Mouse (Mus musculus) lung, embryonic 16.5 days (tissue): Measurements from ENCODE around the gene Cmbl. TPM values are rescaled to one million over a fixed set of nuclear protein-coding genes. Genes with fewer than 3 reads are reported as not detected.

Source experiments
- ATAC-seq: fragments of 200-750 bp; cut with Nextera tagmentation; 2 replicates; pipeline ENCODE4 v1.8.0; 2017; ENCODE audit warnings: low read depth, mild to moderate bottlenecking, moderate library complexity
- H3K27ac ChIP-seq: fragments of 300-500 bp; sonication (generic); 2 replicates; pipeline ENCODE4 v1.5.1; 2014; ENCODE audit warnings: mild to moderate bottlenecking, control low read depth, low read length
- H3K27me3 ChIP-seq: fragments of 300-500 bp; sonication (generic); 2 replicates; pipeline ENCODE4 v1.6.1; 2014; ENCODE audit warnings: low read depth, low read length, mixed read lengths; ENCODE audit not compliant: control insufficient read depth, insufficient read depth
- H3K36me3 ChIP-seq: fragments of 300-500 bp; sonication (generic); 2 replicates; pipeline ENCODE4 v1.6.1; 2014; ENCODE audit warnings: low read length; ENCODE audit not compliant: control insufficient read depth, insufficient read depth
- H3K4me1 ChIP-seq: fragments of 300-500 bp; sonication (generic); replicated peaks from 2 replicates; pipeline ENCODE4 v1.6.1; 2014; ENCODE audit warnings: low read length, mixed read lengths; ENCODE audit not compliant: control insufficient read depth, insufficient read depth
- H3K4me2 ChIP-seq: fragments of 300-500 bp; sonication (generic); 2 replicates; pipeline ENCODE4 v1.6.1; 2014; ENCODE audit warnings: low read depth, low read length, control low read depth
- H3K4me3 ChIP-seq: fragments of 300-500 bp; sonication (generic); 2 replicates; pipeline ENCODE4 v1.5.1; 2014; ENCODE audit warnings: mild to moderate bottlenecking, low read length, control low read depth
- H3K9ac ChIP-seq: fragments of 300-500 bp; sonication (generic); 2 replicates; pipeline ENCODE4 v1.6.1; 2014; ENCODE audit warnings: low read length, control low read depth
- H3K9me3 ChIP-seq: fragments of 300-500 bp; sonication (generic); 2 replicates; pipeline ENCODE4 v1.6.1; 2016; ENCODE audit warnings: low read length; ENCODE audit not compliant: control insufficient read depth
- whole genome bisulfite sequencing: fragments of 180-500 bp; shearing (Covaris S2); extraction: QIAGEN DNeasy Blood & Tissue Kit; methylation state at CpG from one replicate; pipeline ENCODE4 v1.1.7; 2014; 5-methylcytosine and 5-hydroxymethylcytosine counted together
- polyA plus RNA-seq: library from polyadenylated mRNA; unstranded; fragments of >200 nt; fragmentation: Nextera tagmentation; extraction: Ambion mirVana; gene quantifications from 2 replicates; pipeline ENCODE4 v1.2.1, GENCODE M21; 2015

Gene Cmbl
- polyA plus RNA-seq: 6.8 and 8.1 TPM in 2 replicates

DNA sequence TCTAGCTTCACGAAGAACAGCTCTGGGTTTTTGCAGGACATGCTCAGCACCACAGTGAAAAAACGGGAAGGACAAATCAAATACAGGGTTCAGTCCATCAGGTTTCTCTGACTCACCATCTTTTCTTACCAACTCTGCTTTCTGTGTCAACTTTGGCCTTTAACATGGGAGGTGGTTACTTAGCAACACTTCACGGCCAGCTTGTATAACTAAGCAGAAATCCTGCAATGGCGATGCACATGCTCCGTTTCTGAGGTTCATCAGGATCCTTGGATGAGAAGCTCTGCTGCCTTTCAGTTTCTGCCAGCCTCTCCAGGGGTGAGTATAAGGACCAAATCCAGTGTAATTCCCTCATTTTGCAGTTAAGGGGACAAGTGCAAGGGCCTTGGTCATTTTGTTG, at the start of gene Cmbl:
Cmbl (plus strand) TSS at position 206 of the 400 bp plus-strand sequence.
- no peak within 1 kb of the TSS for H3K4me2 ChIP-seq

DNA sequence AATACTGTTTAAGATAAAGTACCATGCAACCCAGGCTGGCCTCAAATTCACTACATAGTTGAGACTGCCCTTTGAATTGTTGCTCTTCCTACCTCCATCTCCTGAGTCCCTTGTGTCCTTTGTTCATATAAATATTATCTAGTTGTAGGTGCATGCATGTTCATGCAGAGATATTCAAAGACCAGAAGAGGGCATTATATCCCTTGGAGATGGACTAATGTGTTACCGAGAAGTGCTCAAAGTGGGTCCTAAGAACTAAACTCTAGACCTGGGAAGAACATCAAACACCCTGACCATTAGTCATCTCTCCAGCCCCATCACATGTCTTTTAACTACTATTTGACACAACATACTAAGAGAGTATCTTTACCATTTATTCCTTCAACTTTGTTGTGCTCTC, 48.0 kb upstream of the Cmbl start:
- Histone ChIP-seq H3K27ac (no peak overlapping the region), H3K4me3 (no peak overlapping the region), H3K4me2 (no peak overlapping the region), H3K9me3 (no peaks in the 10 kb centered on the region), H3K9ac (no peak overlapping the region), H3K4me1 (no peaks in the 10 kb centered on the region), H3K27me3 (no peaks in the 10 kb centered on the region), H3K36me3 (no peaks in the 10 kb centered on the region)
- ATAC-seq: no peak
- WGBS: 88% methylated on average over 1 of the region's 1 CpGs

More for the DNA sequence above, at the start of gene Cmbl:
- no peaks in the 10 kb centered on the region for H3K36me3 ChIP-seq
- H3K27ac ChIP-seq: peak within 1 kb of the TSS; percentile 36; the same call in 1 of the 2 replicates
- WGBS: 50% methylated on average over 5 of the region's 5 CpGs
- no peaks in the 10 kb centered on the region for H3K27me3 ChIP-seq
- H3K9ac ChIP-seq: no peak within 1 kb of the TSS
- ATAC-seq: no peak
- H3K4me3 ChIP-seq: no peak within 1 kb of the TSS
- peaks cover 26% of the 10 kb centered on the region for H3K4me1 ChIP-seq
- H3K9me3 ChIP-seq: no peaks in the 10 kb centered on the region; the same call in 1 of the 2 replicates

DNA sequence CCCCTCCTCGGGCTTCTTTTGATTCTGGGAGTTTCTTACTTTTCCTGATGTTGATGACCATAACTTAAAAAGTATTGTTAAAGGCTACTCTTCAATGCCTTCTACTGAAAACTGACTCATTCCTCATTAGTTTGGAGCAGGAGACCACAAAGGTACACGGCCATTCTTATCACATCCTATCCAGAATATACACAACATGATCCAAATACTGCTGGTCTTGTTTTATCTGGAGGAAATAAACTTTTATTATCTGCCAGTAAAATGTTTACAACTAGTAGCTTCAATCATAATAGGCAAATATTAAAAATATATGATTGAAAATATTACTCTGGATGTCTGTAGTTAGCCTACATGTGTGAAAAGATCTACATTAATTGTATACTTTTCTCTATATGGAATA, 46.8 kb upstream of the Cmbl start:
- H3K4me2 ChIP-seq: no peak overlapping the region
- H3K27me3 ChIP-seq: no peaks in the 10 kb centered on the region
- no peaks in the 10 kb centered on the region for H3K9me3 ChIP-seq
- ATAC-seq: no peak
- H3K4me3 ChIP-seq: no peak overlapping the region
- no peak overlapping the region for H3K27ac ChIP-seq
- no peak overlapping the region for H3K9ac ChIP-seq
- H3K36me3 ChIP-seq: no peaks in the 10 kb centered on the region
- WGBS: 66% methylated on average over 2 of the region's 2 CpGs
- H3K4me1 ChIP-seq: no peaks in the 10 kb centered on the region

DNA sequence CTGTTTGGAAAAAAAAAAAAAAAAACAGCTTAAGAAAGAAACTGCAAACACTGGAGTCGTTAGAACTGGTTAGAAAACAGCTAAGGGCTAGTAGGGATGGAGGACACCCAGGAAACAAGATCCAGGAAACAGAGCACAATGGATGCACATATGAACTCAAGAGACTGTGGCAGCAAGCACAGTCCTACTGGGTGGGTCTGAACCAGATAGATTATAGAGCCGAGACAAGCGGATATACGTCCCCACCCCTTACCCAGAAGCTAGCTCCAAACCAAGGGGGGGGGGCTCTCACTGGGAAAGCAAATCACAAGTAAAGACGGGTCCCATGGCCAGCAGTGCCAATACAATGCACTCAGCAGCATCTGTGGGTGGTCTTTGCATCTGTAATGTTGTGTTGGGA, 46.2 kb upstream of the Cmbl start:
- no peak overlapping the region for H3K4me3 ChIP-seq
- WGBS: 70% methylated on average over 5 of the region's 5 CpGs
- no peaks in the 10 kb centered on the region for H3K27me3 ChIP-seq
- H3K9me3 ChIP-seq: no peaks in the 10 kb centered on the region
- ATAC-seq: no peak
- no peak overlapping the region for H3K27ac ChIP-seq
- no peak overlapping the region for H3K9ac ChIP-seq
- H3K4me2 ChIP-seq: no peak overlapping the region
- H3K36me3 ChIP-seq: no peaks in the 10 kb centered on the region
- no peaks in the 10 kb centered on the region for H3K4me1 ChIP-seq

DNA sequence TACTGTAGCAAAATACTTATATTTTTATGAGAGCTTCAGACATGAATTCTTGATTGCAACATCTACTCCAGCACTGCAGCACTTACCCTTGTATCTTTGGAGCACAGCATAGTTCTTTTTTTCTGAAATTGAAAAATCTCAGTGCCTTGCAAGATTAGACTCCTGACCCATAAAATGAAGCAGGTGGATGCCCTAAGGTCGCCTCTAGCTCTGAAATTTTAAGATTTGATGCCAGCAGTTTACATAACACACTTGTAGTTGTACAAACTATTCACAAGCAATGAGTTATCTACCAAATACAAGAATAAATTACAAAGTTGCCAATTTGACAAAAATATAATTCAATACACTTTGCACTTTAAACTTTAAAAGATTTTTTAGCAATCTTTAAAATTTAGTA, 38.7 kb upstream of the Cmbl start:
- peaks cover 7% of the 10 kb centered on the region; the same call in 1 of the 2 replicates for H3K4me1 ChIP-seq
- no peak for ATAC-seq
- no peaks in the 10 kb centered on the region for H3K27me3 ChIP-seq
- no peak overlapping the region for H3K4me2 ChIP-seq
- no peaks in the 10 kb centered on the region for H3K9me3 ChIP-seq
- no peak overlapping the region for H3K27ac ChIP-seq
- no peak overlapping the region for H3K4me3 ChIP-seq
- no peaks in the 10 kb centered on the region for H3K36me3 ChIP-seq
- 86% methylated on average over 1 of the region's 1 CpGs for WGBS
- no peak overlapping the region for H3K9ac ChIP-seq

DNA sequence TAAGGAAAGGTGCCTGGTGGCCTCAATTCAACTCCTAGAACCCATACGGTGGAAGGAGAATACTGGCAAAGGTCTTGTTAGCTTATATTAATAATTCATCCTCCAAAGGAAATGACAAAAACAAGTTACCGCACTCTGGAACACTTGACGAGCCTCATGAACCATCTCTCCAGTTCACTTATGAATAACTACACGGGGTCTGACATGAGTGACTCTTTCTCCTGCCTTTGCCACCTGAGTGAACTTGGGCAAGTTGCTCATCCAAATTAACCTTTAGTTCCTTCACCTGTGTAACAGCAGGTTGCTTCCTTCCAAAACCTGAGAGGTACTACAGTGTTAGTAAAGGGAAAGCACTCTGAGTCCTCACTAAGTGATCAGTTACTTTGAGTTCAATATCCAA, 36.7 kb upstream of the Cmbl start:
- Histone ChIP-seq H3K4me2 (no peak overlapping the region), H3K27me3 (no peaks in the 10 kb centered on the region), H3K9me3 (no peaks in the 10 kb centered on the region), H3K36me3 (no peaks in the 10 kb centered on the region), H3K4me3 (no peak overlapping the region), H3K9ac (no peak overlapping the region), H3K4me1 (peaks cover 9% of the 10 kb centered on the region; the same call in 1 of the 2 replicates), H3K27ac (no peak overlapping the region)
- 83% methylated on average over 4 of the region's 4 CpGs for WGBS
- no peak for ATAC-seq

DNA sequence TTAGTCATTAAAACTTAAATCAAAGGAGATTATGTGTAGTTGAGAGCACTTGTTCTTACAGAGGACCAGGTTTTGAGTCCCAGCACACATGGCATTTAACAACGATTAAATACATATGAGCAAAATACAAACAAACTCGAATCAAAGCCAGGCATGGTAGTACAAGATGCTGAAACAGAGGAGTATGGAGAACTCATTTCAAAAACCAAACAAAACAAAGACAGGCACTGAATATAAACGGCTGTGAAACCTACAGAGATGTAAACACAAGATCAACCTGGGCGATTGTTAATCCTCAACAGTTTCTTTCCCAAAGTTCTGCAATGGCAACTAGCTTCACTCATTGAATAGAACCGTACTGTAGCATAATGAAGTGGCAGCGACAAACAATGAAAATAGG, 36.1 kb upstream of the Cmbl start:
- 20% methylated on average over 6 of the region's 6 CpGs for WGBS
- no peak overlapping the region for H3K27ac ChIP-seq
- no peak for ATAC-seq
- peaks cover 9% of the 10 kb centered on the region; the same call in 1 of the 2 replicates for H3K4me1 ChIP-seq
- peak overlapping the region; percentile 76 for H3K4me3 ChIP-seq
- no peaks in the 10 kb centered on the region for H3K27me3 ChIP-seq
- peak overlapping the region; percentile 66 for H3K4me2 ChIP-seq
- no peaks in the 10 kb centered on the region for H3K36me3 ChIP-seq
- H3K9ac ChIP-seq: peak overlapping the region; percentile 21; the same call in 1 of the 2 replicates
- H3K9me3 ChIP-seq: no peaks in the 10 kb centered on the region

DNA sequence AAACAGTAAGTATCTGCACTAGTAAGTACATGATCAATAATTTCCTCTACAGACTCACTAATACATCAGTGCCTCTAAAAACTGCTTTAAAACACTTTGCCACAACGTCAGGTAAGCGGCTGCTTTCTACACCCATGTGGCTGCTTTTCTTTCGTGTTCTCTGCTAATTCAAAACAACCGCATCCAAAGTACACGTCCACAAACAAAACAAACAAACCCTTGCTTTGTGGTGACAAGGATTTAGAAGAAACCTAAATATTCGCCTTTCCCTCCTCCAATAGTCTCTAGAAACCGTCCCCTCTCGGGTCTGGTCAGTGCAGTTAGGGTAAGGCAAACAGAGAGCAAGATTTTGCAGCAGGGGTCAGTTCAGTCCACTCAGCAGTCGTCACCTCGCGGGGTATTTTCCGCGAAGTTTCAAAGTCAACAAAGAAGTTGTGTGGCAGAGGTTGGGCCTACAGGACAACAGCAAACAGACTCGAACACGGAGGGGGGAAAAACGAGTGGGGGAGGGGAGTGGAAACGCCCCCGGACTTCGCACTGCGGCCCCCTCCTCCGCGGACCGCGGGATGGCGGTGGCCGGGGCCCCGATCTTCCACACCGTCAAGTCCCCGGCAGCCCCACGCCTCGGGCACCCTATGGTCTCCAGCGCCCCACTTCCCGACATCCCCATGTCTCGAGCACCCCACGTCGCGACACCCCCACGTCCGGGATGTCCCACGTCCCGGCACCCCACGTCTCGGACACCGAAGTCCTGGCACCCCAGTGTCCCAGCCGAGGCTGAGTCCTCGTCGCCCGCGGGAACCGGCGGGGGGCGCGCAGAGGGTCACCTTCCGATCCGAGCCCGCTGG, 35.2 kb upstream of the Cmbl start:
- under 1% methylated on average over 56 of the region's 56 CpGs for WGBS

DNA sequence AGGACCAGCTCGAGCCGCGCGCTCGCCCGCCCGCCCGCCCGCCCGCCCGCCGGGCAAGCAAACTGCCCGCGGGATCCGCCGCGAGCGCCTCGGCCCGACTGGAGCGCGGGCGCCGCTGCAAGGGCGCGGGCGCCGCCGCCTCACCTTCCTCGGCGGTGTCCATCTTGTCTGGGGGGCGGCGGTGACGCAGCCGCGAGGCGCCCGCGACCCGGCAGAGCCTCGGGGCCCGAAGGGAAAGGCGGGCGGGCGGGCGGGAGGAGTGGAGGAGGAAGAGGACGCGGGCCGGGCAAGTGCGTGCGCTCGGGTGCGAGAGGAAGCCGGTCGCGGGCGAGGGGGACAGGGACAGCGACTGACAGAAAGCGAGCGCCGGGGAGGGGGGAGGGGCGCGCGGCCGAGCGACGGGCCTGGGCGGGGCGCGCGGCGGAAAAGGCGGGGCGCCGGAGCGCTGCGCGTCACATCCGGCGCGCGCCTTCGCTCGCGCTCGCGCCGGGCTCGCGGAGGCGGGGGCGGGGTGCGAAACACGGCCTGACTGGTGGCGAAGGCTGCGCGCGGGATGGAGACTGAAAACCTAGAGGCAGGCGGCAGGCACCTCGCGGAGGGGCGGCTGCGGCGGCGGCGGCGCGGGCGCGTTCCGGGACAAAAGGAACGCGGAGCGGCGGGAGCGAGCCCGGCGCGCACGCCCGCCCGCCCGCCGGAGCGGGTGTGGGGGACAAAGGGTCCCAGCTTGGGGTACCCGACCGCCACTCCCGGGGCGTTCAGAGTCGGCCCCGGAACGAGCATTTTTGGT, 34.3 kb upstream of the Cmbl start, which contains the start of gene March6:
March6 (minus strand) TSS at position 395 of the 787 bp plus-strand sequence.
- Histone ChIP-seq H3K27me3 (no peaks in the 10 kb centered on the region), H3K36me3 (no peaks in the 10 kb centered on the region), H3K4me3 (peak within 1 kb of the TSS; percentile 76), H3K4me1 (peaks cover 9% of the 10 kb centered on the region; the same call in 1 of the 2 replicates), H3K4me2 (peak within 1 kb of the TSS; percentile 66), H3K9ac (peak within 1 kb of the TSS; percentile 91), H3K9me3 (no peaks in the 10 kb centered on the region), H3K27ac (peak within 1 kb of the TSS; percentile 96)
- ATAC-seq: peak; percentile 95
- WGBS: 0% methylated on average over 62 of the region's 132 CpGs

More for the DNA sequence above, 35.2 kb upstream of the Cmbl start:
- Histone ChIP-seq H3K4me1 (peaks cover 9% of the 10 kb centered on the region; the same call in 1 of the 2 replicates), H3K27ac (peak overlapping the region; percentile 96), H3K27me3 (no peaks in the 10 kb centered on the region), H3K4me2 (peak overlapping the region; percentile 66), H3K9ac (peak overlapping the region; percentile 91), H3K9me3 (no peaks in the 10 kb centered on the region), H3K4me3 (peak overlapping the region; percentile 76), H3K36me3 (no peaks in the 10 kb centered on the region)
- peak; percentile 63 for ATAC-seq
